Mouse (Mus musculus) ES-Bruce4 (cell line): ENCODE measurements around the gene Gcgr.

ENCODE experiments used
- CTCF ChIP-seq: IDR thresholded peaks from one replicate; pipeline ENCODE4 v1.8.1; 2011; ENCODE audit warnings: low read depth, low read length
- POLR2A ChIP-seq: IDR thresholded peaks from one replicate; pipeline ENCODE4 v1.8.1; 2011; ENCODE audit warnings: low read length; ENCODE audit not compliant: insufficient read depth

DNA sequence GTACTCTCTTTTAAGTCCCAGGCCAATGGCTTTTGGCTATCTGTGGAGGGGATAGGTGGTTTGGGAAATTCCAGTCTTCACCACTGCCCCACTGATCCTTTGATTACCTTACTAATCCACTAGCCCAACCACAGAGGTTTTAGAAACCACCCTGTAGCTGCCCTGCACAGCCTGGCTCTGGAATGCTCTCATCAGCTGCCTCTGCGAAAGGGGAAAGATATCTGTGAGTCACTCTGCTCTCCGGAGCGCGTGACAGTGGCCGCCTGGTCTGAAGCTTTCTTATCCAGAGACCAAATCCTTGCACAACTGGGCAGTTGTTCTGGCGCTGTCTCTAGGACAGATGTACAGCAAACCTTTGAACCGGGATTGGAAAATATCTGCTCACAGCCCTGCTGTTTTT lies 24.3 kb downstream of the Gcgr start:
- TF ChIP-seq CTCF (no peak), POLR2A (no peak)
